Mouse (Mus musculus): ENCODE data around the gene Slc16a13.

Slc16a13 gene

GRCm38 (mm10) chr11:70220731-70221602, at the start of gene Slc16a13:
Slc16a13 (minus strand) TSS chr11:70221064.
- peak; percentile 89 for DNase-seq (ENCODE audit: low read depth, low spot score)

DNA sequence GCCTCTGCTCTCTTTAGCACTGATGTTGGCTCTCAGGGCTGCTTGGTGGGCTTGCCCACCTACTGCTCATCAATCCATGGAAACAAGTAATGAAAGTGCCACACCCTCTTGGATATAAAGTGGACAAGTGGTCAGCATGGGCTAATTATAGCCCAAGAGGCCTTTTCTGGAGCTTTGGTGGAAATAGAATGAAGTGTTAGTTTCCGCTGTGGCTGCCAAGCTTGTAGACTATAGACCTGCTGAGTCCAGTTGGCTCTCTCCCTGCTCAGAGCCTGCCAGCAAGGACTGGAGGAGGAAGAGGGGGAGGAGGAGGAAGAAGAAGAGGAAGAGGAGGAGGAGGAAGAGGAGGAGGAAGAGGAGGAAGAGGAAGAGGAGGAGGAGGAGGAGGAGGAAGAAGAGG, 45.5 kb upstream of the Slc16a13 start:
- DNase-seq (ENCODE audit: low read depth, low spot score) = no peak

- no peak for DNase-seq (ENCODE audit: low read depth, low spot score)
Measured at GRCm38 (mm10) chr11:70265819-70266218, 45.0 kb upstream of the Slc16a13 start.

GRCm38 (mm10) chr11:70265252-70265651, 44.4 kb upstream of the Slc16a13 start:
- DNase-seq (ENCODE audit: low read depth, low spot score) = no peak

DNA sequence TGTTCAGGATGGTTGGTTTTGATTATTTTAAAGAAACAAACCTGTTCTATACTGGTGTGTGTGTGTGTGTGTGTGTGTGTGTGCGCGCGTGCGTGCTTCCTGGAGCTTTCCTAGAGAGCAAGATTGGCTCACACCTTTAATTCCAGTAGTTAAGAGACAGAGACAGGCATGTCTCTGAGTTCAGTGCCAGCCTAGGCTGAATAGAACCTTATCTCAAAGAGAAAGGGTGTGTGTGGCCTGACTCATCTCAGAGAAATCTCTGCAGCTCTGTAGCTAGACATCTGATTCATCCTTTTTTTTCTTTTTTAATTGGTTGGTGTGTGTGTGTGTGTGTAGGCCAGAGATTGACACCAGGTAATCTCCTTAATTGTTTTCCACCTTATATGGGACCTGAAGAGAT, 38.2 kb upstream of the Slc16a13 start:
- no peak for DNase-seq (ENCODE audit: low read depth, low spot score)

DNA sequence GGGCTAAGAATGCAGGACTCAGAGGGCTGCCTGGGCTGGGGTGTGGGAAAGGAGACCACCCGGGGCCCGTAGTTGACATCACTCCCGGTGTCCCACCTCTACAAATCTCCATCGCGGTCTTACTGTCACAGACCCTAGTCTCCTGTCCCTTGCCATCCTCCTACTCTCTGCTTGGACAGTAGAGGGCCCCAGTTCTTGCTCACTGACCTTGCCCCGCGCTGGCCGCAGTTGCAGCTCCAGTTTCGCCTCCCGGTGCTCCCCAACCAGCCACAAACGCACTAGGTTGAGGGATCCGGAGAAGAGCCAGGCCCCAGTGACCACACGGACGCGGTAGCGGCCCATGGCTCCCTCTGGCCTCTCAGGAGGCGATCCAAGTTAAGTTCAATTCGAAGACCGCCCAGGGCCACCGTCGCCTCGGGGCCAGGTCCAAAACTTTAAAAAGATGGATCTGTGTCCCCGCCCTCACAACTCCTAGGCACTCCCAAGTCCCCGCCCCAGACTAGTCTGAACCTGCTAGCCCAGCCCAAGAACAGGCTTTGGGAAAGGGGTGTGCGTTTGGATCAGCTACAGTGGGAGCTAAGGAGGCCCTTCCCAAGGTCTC, 34.2 kb upstream of the Slc16a13 start, which contains the start of gene Alox12:
TSS of gene Alox12 (minus strand) at position 423 of the 601 bp plus-strand sequence.
- DNase-seq (ENCODE audit: low read depth, low spot score) = no peak

DNA sequence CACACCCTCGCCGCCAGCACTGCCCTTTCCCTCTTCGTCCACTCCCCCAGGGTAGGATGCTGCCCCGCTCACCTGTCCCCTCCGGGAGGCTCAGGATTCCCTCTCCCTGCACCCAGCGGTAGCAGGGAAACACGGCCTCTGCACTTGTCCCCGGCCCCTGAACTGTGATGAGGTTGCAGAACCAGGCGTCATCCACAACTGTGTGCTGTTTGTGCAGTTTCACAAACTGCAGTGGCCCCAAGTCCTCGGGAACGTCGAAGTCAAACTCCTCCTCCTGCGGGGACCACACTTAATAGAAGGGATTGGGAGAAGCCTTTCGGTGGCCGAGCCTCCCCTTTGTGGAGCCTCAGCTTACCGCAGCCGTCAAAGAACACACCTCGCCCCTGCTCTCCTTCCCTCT, 33.5 kb upstream of the Slc16a13 start:
- no peak for DNase-seq (ENCODE audit: low read depth, low spot score)

DNA sequence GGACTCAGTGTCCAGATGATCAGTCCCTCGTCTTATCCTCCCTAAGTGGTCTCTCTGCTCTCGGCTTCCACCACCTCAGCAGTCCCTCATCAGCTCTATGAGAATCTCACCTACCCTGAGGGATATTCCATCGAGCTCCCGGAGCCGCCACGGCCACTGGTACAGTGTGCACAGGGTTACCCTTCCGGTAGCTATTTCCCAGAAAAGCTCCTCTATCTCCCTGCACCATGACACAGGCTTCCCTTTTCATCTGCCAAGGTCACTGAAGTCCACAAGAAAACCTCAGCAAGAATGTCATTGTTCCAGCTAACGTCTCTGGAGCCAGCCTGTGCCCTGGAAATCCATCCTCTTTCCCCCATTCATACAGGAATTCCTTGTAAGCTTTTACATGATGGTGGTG, 31.0 kb upstream of the Slc16a13 start:
- no peak for DNase-seq (ENCODE audit: low read depth, low spot score)

- DNase-seq (ENCODE audit: low read depth, low spot score) = no peak
Measured at GRCm38 (mm10) chr11:70250150-70250549, 29.3 kb upstream of the Slc16a13 start.

- DNase-seq (ENCODE audit: low read depth, low spot score) = peak; percentile 67
Measured at GRCm38 (mm10) chr11:70247136-70247845, 26.4 kb upstream of the Slc16a13 start.

- DNase-seq (ENCODE audit: low read depth, low spot score) = no peak
Measured at GRCm38 (mm10) chr11:70242591-70242990, 21.7 kb upstream of the Slc16a13 start.

- peak; percentile 90 for DNase-seq (ENCODE audit: low read depth, low spot score)
Measured at GRCm38 (mm10) chr11:70239541-70240279, 18.8 kb upstream of the Slc16a13 start, which contains the start of the genes Gm21988 and Rnasek. Gm21988 (minus strand) TSS chr11:70239830. Rnasek (minus strand) TSS chr11:70239842.

- peak; percentile 54 for DNase-seq (ENCODE audit: low read depth, low spot score)
Measured at GRCm38 (mm10) chr11:70238591-70239440, 18.0 kb upstream of the Slc16a13 start.

- peak; percentile 98 for DNase-seq (ENCODE audit: low read depth, low spot score)
Measured at GRCm38 (mm10) chr11:70237457-70238167, 16.7 kb upstream of the Slc16a13 start, which contains the start of gene 0610010K14Rik. 0610010K14Rik (minus strand) TSS chr11:70237914.

DNA sequence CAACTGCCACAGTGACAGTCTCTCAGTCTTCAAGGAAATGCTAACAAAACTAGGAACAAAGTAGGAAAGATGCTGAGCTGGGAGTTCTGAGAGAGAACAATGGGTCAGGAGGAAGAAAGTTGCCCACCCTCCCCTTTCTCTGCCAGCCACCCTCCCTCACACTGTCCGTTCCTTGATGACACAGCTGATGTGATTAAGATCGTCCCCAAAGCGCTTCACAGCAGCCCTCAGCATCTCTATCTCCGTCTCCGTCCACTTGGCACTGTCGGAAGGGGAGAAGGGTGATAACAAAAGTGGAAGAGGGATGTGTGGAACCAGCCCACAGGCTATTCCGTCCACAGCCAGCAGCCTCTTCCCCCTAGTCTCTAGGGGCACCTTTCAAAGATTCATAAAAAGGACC, 15.9 kb upstream of the Slc16a13 start:
- no peak for DNase-seq (ENCODE audit: low read depth, low spot score)

GRCm38 (mm10) chr11:70235254-70235900, 14.5 kb upstream of the Slc16a13 start:
- no peak for DNase-seq (ENCODE audit: low read depth, low spot score)

DNA sequence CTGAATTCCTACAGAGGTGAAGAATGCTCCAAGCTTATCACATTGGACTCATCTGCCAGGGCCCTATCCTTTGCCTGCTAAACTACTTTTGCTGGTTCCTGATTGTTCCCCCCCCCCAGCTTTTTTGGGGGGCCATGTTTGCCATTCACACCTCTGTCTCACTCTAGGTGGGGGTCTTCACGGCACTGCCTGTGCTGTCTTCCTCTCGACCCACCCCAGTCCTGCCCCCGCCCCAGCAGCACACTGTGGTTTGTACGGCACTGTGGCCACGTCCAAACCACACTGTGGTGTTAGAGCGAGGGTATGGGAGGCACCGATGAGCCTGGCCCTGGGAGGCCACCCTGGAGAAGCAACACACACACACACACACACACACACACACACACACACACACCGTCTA, 13.6 kb upstream of the Slc16a13 start:
- DNase-seq (ENCODE audit: low read depth, low spot score) = no peak

DNA sequence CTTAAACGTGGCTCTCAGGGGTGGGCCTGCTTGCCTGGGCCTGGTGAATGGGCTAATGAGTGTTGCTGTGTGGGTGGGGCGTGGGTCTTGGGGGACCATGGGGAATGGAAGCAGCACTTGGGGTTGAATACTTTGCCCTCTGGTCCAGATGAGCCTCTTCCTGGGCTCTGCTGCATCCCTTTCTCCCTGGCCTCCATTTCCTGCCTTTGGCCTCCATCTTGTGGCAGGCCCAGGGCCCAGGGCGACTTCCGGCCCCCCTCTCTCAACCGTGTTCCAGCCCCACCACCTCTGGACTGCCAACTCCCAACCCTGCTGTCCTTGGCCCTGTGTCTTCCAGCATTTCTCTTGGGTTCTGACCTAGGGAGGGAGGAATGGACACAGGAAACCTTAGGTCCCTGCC, 13.2 kb upstream of the Slc16a13 start:
- DNase-seq (ENCODE audit: low read depth, low spot score) = no peak

DNA sequence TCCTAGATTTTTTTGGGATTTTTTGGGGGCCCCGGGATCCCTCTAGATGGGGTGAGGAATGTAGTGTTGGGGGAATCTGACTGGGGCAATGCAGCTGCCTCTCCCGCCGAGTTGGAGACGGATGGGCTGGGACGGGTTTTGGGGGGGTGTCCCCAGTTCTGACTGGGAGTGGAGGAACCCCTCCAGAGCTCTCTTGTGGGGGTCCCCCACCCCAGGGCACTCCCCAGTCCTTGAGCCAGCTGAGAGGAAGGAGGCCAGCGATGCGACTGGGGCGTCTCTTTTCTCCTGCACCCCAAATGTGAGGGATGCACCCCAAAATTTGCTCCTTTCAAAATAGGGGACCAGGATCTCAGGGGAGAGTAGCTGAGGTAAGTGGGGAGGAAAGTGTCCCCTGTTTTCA, 12.2 kb upstream of the Slc16a13 start:
- no peak for DNase-seq (ENCODE audit: low read depth, low spot score)
